Mouse (Mus musculus) midbrain, embryonic 15.5 days (tissue): ENCODE data around the gene Itch. TPM values are rescaled to one million over a fixed set of nuclear protein-coding genes. Genes with fewer than 3 reads are reported as not detected.

ENCODE experiments used
- ATAC-seq: fragments of 200-750 bp; cut with Nextera tagmentation; replicated peaks from 2 replicates; pipeline ENCODE4 v1.8.0; 2017; ENCODE audit warnings: moderate TSS enrichment
- H3K27ac ChIP-seq: fragments of 300-500 bp; sonication (generic); 2 replicates; pipeline ENCODE4 v1.5.1; 2015; ENCODE audit warnings: mild to moderate bottlenecking, inconsistent platforms
- H3K27me3 ChIP-seq: fragments of 300-500 bp; sonication (generic); replicated peaks from 2 replicates; pipeline ENCODE4 v1.6.1; 2015; ENCODE audit warnings: inconsistent platforms
- H3K36me3 ChIP-seq: fragments of 300-500 bp; sonication (generic); replicated peaks from 2 replicates; pipeline ENCODE4 v1.6.1; 2015; ENCODE audit warnings: inconsistent platforms
- H3K4me1 ChIP-seq: fragments of 300-500 bp; sonication (generic); 2 replicates; pipeline ENCODE4 v1.6.1; 2015; ENCODE audit warnings: inconsistent platforms
- H3K4me2 ChIP-seq: fragments of 300-500 bp; sonication (generic); 2 replicates; pipeline ENCODE4 v1.6.1; 2015; ENCODE audit warnings: inconsistent platforms, mild to moderate bottlenecking, moderate library complexity
- H3K4me3 ChIP-seq: fragments of 300-500 bp; sonication (generic); 2 replicates; pipeline ENCODE4 v1.5.1; 2015; ENCODE audit warnings: mild to moderate bottlenecking, inconsistent platforms
- H3K9ac ChIP-seq: fragments of 300-500 bp; sonication (generic); 2 replicates; pipeline ENCODE4 v1.6.1; 2015; ENCODE audit warnings: mild to moderate bottlenecking, inconsistent platforms
- H3K9me3 ChIP-seq: fragments of 300-500 bp; sonication (generic); 2 replicates; pipeline ENCODE4 v1.6.1; 2016; ENCODE audit warnings: inconsistent platforms
- WGBS: fragments of 180-500 bp; shearing (Covaris S2); methylation state at CpG from one replicate; pipeline ENCODE4 v1.1.7; 2015; ENCODE audit warnings: mixed read lengths; 5-methylcytosine and 5-hydroxymethylcytosine counted together
- polyA plus RNA-seq: library from polyadenylated mRNA; unstranded; fragments of >200 nt; fragmentation: Nextera tagmentation; extraction: Ambion mirVana; gene quantifications from 2 replicates; pipeline ENCODE4 v1.2.1, GENCODE M21; 2015

The Itch gene
- polyA plus RNA-seq, 1 experiment from 2014 or later, result 47.9 TPM

DNA sequence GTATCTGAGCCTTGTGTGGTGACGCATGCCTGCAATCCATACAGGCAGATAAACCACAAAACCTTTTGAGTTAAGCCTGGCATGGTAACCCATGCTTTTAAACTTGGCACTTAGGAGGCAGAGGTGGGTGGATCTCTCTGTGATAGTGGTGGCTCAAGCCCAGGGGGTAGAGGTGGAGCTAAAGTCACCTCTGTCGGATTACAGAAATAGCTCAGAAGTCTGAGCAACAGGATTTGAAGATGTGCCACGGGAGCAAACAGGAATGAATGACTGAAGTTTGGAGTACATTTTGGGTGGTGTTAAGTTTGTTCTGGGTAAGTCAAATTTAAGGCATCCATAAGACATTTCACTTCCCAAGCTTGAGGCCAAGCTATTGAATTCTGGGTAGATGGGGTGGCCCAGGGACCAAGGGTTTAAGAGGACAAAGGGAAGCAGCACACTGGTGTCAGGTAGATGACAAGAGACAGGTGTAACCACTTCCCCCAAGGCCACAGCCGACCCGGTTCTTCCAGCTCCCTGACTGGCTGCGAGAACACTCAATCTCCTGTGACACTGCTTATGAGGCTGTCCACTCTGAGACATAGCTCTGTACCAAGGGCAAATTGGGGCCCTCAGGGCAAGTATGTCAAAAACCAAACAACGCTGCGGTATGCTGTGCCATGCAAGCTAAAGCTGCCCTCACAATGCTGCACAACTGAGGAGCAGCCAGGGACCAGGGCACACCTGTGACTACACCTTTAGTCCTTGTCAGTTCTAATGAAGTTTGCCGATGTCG lies 139.3 kb downstream of the Itch start:
- peaks cover 11% of the 10 kb centered on the region for H3K4me1 ChIP-seq
- H3K9me3 ChIP-seq, result no peaks in the 10 kb centered on the region
- no peak overlapping the region for H3K4me3 ChIP-seq
- no peaks in the 10 kb centered on the region for H3K36me3 ChIP-seq
- no peaks in the 10 kb centered on the region for H3K27me3 ChIP-seq
- H3K4me2 ChIP-seq, result no peak overlapping the region
- H3K9ac ChIP-seq, result no peak overlapping the region
- no peak for ATAC-seq
- 81% methylated on average over 10 of the region's 10 CpGs for WGBS
- no peak overlapping the region for H3K27ac ChIP-seq

DNA sequence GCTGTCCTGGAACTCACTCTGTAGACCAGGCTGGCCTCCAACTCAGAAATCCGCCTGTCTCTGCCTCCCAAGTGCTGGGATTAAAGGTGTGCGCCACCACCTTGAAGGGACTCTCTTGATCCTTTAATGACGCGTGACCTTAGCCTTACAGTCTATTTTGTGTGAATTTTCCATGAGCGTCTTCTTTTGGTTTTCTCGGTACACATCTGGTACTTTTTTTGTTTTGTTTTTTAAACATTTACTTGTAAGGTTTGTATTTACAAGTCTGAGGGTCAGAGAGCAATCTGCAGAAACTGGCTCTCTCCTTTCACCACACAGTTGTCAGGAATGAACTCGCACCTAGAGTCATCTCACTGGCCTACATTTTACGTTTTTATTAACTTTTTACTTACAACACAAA lies 140.3 kb downstream of the Itch start:
- Histone ChIP-seq H3K9ac (no peak overlapping the region), H3K9me3 (no peaks in the 10 kb centered on the region), H3K27me3 (no peaks in the 10 kb centered on the region), H3K4me2 (no peak overlapping the region), H3K27ac (no peak overlapping the region), H3K4me1 (peaks cover 18% of the 10 kb centered on the region), H3K36me3 (0 out of 2 replicates have a peak, but pooled peaks cover 4% of the 10 kb centered on the region), H3K4me3 (no peak overlapping the region)
- no peak for ATAC-seq
- 89% methylated on average over 8 of the region's 8 CpGs for WGBS

DNA sequence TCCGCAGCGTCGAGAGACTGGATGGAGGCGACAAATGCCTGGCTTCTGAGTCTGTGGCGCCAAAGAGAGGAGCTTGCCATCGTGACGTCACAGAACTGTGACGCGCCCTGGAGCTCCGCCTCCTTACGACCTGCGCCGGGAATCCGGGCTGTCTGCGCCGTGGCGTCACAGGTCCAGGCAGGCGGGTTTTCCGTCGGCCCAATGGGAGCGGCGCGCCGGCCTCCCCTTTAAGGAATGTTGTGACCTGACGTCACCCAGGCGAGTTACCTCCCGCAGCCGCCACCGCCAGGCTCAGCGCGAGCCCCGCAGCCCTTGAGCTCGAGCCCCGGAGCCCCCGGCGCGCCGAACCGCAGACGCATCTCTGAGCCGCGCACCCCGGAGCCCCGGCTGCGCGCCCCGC lies 142.9 kb downstream of the Itch start, which contains the start of gene Map1lc3a:
Gene Map1lc3a, plus strand, starts transcription at position 103 of the 400 bp plus-strand sequence.
- Histone ChIP-seq H3K36me3 (0 out of 2 replicates have a peak, but pooled peaks cover 6% of the 10 kb centered on the region), H3K9ac (peak within 1 kb of the TSS; percentile 90)
- under 1% methylated on average over 47 of the region's 47 CpGs for WGBS

More for the DNA sequence above, 142.9 kb downstream of the Itch start, which contains the start of gene Map1lc3a:
- H3K4me1 ChIP-seq, result peaks cover 18% of the 10 kb centered on the region
- H3K4me2 ChIP-seq, result peak within 1 kb of the TSS; percentile 70
- peak within 1 kb of the TSS; percentile 83 for H3K4me3 ChIP-seq
- peak within 1 kb of the TSS; percentile 89 for H3K27ac ChIP-seq
- H3K27me3 ChIP-seq, result no peaks in the 10 kb centered on the region
- peak; percentile 95 for ATAC-seq
- no peaks in the 10 kb centered on the region for H3K9me3 ChIP-seq

Other genes with a start within 250 kb of the Itch start
- gene Eif2s2, start 240.6 kb upstream of the Itch start, polyA plus RNA-seq, result 61.7 and 69.0 TPM in 2 replicates
- 0.08 TPM in 2 replicates for gene Gm14226, start 115.2 kb upstream of the Itch start, polyA plus RNA-seq
- 34.5 and 38.8 TPM in 2 replicates for gene Ahcy, start 59.0 kb upstream of the Itch start, polyA plus RNA-seq
- 700 and 732 TPM in 2 replicates for gene Dynlrb1, start 103.0 kb downstream of the Itch start, polyA plus RNA-seq
- gene Map1lc3a, start 142.8 kb downstream of the Itch start, polyA plus RNA-seq, result 581 and 595 TPM in 2 replicates
- 62.0 and 63.8 TPM in 2 replicates for gene Pigu, start 223.9 kb downstream of the Itch start, polyA plus RNA-seq
- gene Trp53inp2, start 247.6 kb downstream of the Itch start, polyA plus RNA-seq, result 105 and 114 TPM in 2 replicates